Mouse (Mus musculus) naive thymus-derived CD4-positive, alpha-beta T cell, adult 2 months (primary cell): ENCODE data around the gene 1700084M14Rik.
"Not testable (repeated sequence)": the region's sequence is repeated elsewhere in the genome, so short reads cannot be mapped to it uniquely, and the experiment has no call there.

Source experiments
- DNase-seq: peaks from one replicate; pipeline ENCODE4 v3.0.0-alpha.2; 2011; ENCODE audit warnings: low read depth

1700084M14Rik gene

DNA sequence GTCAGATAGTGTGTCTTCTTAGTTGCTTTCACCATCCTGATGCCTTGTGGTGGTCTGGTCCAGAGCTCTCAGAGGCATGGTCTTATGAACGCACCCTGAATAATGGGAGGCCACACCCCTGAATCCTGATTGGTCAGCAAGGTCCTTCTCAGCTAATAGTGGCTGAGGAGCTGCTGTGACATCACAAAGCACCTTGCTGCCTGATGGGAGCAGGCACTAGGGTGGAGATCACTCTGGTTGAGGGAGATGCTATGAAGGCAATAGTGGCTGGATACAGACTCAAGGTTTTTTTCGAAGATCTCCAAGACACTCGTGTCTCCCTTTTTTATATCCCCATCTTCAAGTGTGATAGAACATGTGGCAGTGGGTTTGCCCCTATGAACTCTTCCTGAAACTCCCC, at the start of gene 1700084M14Rik:
Gene 1700084M14Rik (minus strand): TSS at position 101 of the 400 bp plus-strand sequence.
- not testable (repeated sequence) for DNase-seq
